Mouse (Mus musculus): ENCODE measurements around the gene Itih2. TPM values are rescaled to one million over a fixed set of nuclear protein-coding genes. Genes with fewer than 3 reads are reported as not detected.
A peak's percentile ranks its signal among the peaks of the same experiment; 100 is the strongest.

Gene Itih2
- polyA plus RNA-seq, 2 experiments = 0.19 to 0.43 TPM

GRCm38 (mm10) chr2:10145514-10145913 lies 14.3 kb upstream of the Itih2 start:
- DNase-seq (ENCODE audit: low spot score) (peak; percentile 48), ATAC-seq (ENCODE audit: low FRiP score, low read depth) (no peak)
- Histone ChIP-seq H3K27ac (replicated peaks; ENCODE audit: low read depth, low read length) (no peak overlapping the region), H3K9ac (ENCODE audit: low read depth, low read length, severe bottlenecking) (no peak overlapping the region), H3K4me3 (replicated peaks; ENCODE audit: low read length) (no peak overlapping the region), H3K4me2 (replicated peaks; ENCODE audit: low read depth, low read length, severe bottlenecking) (no peak overlapping the region), H3K27me3 (ENCODE audit: control insufficient read depth, insufficient read depth, low read length) (0 out of 2 replicates have a peak, but pooled peaks cover 3% of the 10 kb centered on the region), H3K36me3 (ENCODE audit: control insufficient read depth, insufficient read depth, low read length) (no peaks in the 10 kb centered on the region), H3K4me1 (ENCODE audit: control insufficient read depth, insufficient read depth, low read length) (peaks cover 8% of the 10 kb centered on the region; the same call in 1 of the 2 replicates), H3K9me3 (ENCODE audit: control insufficient read depth, low read length) (no peaks in the 10 kb centered on the region)
- no peak for TF ChIP-seq POLR2A (IDR thresholded peaks at IDR 0.05; ENCODE audit: borderline replicate concordance, extremely low read depth, insufficient read depth, insufficient read length)
- 19% methylated on average over 6 of the region's 6 CpGs for WGBS

GRCm38 (mm10) chr2:10142472-10143454 lies 11.6 kb upstream of the Itih2 start:
- 34% methylated on average over 8 of the region's 8 CpGs for WGBS
- peak; percentile 85 for DNase-seq (ENCODE audit: low spot score)
- no peak overlapping the region for H3K4me3 ChIP-seq (replicated peaks; ENCODE audit: low read length)
- no peaks in the 10 kb centered on the region for H3K9me3 ChIP-seq (ENCODE audit: control insufficient read depth, low read length)
- H3K36me3 ChIP-seq (ENCODE audit: control insufficient read depth, insufficient read depth, low read length) = no peaks in the 10 kb centered on the region
- H3K4me1 ChIP-seq (ENCODE audit: control insufficient read depth, insufficient read depth, low read length) = peaks cover 8% of the 10 kb centered on the region; the same call in 1 of the 2 replicates
- 0 out of 2 replicates have a peak, but pooled peaks cover 3% of the 10 kb centered on the region for H3K27me3 ChIP-seq (ENCODE audit: control insufficient read depth, insufficient read depth, low read length)
- no peak overlapping the region for H3K4me2 ChIP-seq (replicated peaks; ENCODE audit: low read depth, low read length, severe bottlenecking)
- H3K27ac ChIP-seq (replicated peaks; ENCODE audit: low read depth, low read length) = no peak overlapping the region
- peak; percentile 84 for ATAC-seq (ENCODE audit: low FRiP score, low read depth)
- TF ChIP-seq POLR2A (IDR thresholded peaks at IDR 0.05; ENCODE audit: borderline replicate concordance, extremely low read depth, insufficient read depth, insufficient read length) = no peak
- no peak overlapping the region for H3K9ac ChIP-seq (ENCODE audit: low read depth, low read length, severe bottlenecking)

- no peak overlapping the region for H3K4me2 ChIP-seq (replicated peaks; ENCODE audit: low read depth, low read length, severe bottlenecking)
- DNase-seq (ENCODE audit: low spot score) = peak; percentile 59
- no peaks in the 10 kb centered on the region for H3K9me3 ChIP-seq (ENCODE audit: control insufficient read depth, low read length)
- ATAC-seq (ENCODE audit: low FRiP score, low read depth) = no peak
- H3K9ac ChIP-seq (ENCODE audit: low read depth, low read length, severe bottlenecking) = no peak overlapping the region
- no peaks in the 10 kb centered on the region for H3K4me1 ChIP-seq (ENCODE audit: control insufficient read depth, insufficient read depth, low read length)
- H3K36me3 ChIP-seq (ENCODE audit: control insufficient read depth, insufficient read depth, low read length) = no peaks in the 10 kb centered on the region
- H3K4me3 ChIP-seq (replicated peaks; ENCODE audit: low read length) = no peak overlapping the region
- no peak overlapping the region for H3K27ac ChIP-seq (replicated peaks; ENCODE audit: low read depth, low read length)
- 0 out of 2 replicates have a peak, but pooled peaks cover 3% of the 10 kb centered on the region for H3K27me3 ChIP-seq (ENCODE audit: control insufficient read depth, insufficient read depth, low read length)
- TF ChIP-seq POLR2A (IDR thresholded peaks at IDR 0.05; ENCODE audit: borderline replicate concordance, extremely low read depth, insufficient read depth, insufficient read length) = no peak
- WGBS = 64% methylated on average over 5 of the region's 5 CpGs
These were observed 9.3 kb upstream of the Itih2 start for GRCm38 (mm10) chr2:10140456-10140855.

GRCm38 (mm10) chr2:10137320-10137719 lies 6.1 kb upstream of the Itih2 start:
- no peak for DNase-seq (ENCODE audit: low spot score)
- no peaks in the 10 kb centered on the region for H3K4me1 ChIP-seq (ENCODE audit: control insufficient read depth, insufficient read depth, low read length)
- H3K27ac ChIP-seq (replicated peaks; ENCODE audit: low read depth, low read length) = no peak overlapping the region
- H3K27me3 ChIP-seq (ENCODE audit: control insufficient read depth, insufficient read depth, low read length) = no peaks in the 10 kb centered on the region
- H3K4me2 ChIP-seq (replicated peaks; ENCODE audit: low read depth, low read length, severe bottlenecking) = no peak overlapping the region
- WGBS = 80% methylated on average over 2 of the region's 2 CpGs
- TF ChIP-seq POLR2A (IDR thresholded peaks at IDR 0.05; ENCODE audit: borderline replicate concordance, extremely low read depth, insufficient read depth, insufficient read length) = no peak
- ATAC-seq (ENCODE audit: low FRiP score, low read depth) = no peak
- no peaks in the 10 kb centered on the region for H3K36me3 ChIP-seq (ENCODE audit: control insufficient read depth, insufficient read depth, low read length)
- no peak overlapping the region for H3K4me3 ChIP-seq (replicated peaks; ENCODE audit: low read length)
- no peak overlapping the region for H3K9ac ChIP-seq (ENCODE audit: low read depth, low read length, severe bottlenecking)
- no peaks in the 10 kb centered on the region for H3K9me3 ChIP-seq (ENCODE audit: control insufficient read depth, low read length)

GRCm38 (mm10) chr2:10133941-10134340 lies 2.7 kb upstream of the Itih2 start:
- no peak overlapping the region for H3K4me2 ChIP-seq (replicated peaks; ENCODE audit: low read depth, low read length, severe bottlenecking)
- no peak overlapping the region for H3K9ac ChIP-seq (ENCODE audit: low read depth, low read length, severe bottlenecking)
- H3K9me3 ChIP-seq (ENCODE audit: control insufficient read depth, low read length) = no peaks in the 10 kb centered on the region
- ATAC-seq (ENCODE audit: low FRiP score, low read depth) (no peak), DNase-seq (ENCODE audit: low spot score) (no peak)
- 74% methylated on average over 6 of the region's 6 CpGs for WGBS
- H3K4me3 ChIP-seq (replicated peaks; ENCODE audit: low read length) = no peak overlapping the region
- H3K4me1 ChIP-seq (ENCODE audit: control insufficient read depth, insufficient read depth, low read length) = no peaks in the 10 kb centered on the region
- no peak for TF ChIP-seq POLR2A (IDR thresholded peaks at IDR 0.05; ENCODE audit: borderline replicate concordance, extremely low read depth, insufficient read depth, insufficient read length)
- H3K27ac ChIP-seq (replicated peaks; ENCODE audit: low read depth, low read length) = no peak overlapping the region
- no peaks in the 10 kb centered on the region for H3K36me3 ChIP-seq (ENCODE audit: control insufficient read depth, insufficient read depth, low read length)
- no peaks in the 10 kb centered on the region for H3K27me3 ChIP-seq (ENCODE audit: control insufficient read depth, insufficient read depth, low read length)
